Mouse (Mus musculus) olfactory bulb, adult 2 months (tissue): ENCODE data around the gene Mllt6. TPM values are rescaled to one million over a fixed set of nuclear protein-coding genes. Genes with fewer than 3 reads are reported as not detected.

ENCODE experiments used
- H3K27ac ChIP-seq: fragments of 200-500 bp; 2 replicates; pipeline ENCODE4 v1.5.1; 2012; ENCODE audit warnings: low read depth, low read length; ENCODE audit not compliant: insufficient read depth
- H3K4me1 ChIP-seq: fragments of 200-500 bp; 2 replicates; pipeline ENCODE4 v1.6.1; 2012; ENCODE audit warnings: low read length; ENCODE audit not compliant: control insufficient read depth, insufficient read depth
- H3K4me3 ChIP-seq: fragments of 200-500 bp; 2 replicates; pipeline ENCODE4 v1.5.1; 2012; ENCODE audit warnings: mild to moderate bottlenecking, low read depth, low read length, moderate library complexity; ENCODE audit not compliant: insufficient read depth
- CTCF ChIP-seq: fragments of 200-500 bp; IDR thresholded peaks from 2 replicates; pipeline ENCODE4 v1.5.1; 2012; ENCODE audit warnings: low read depth, mild to moderate bottlenecking, low read length, moderate library complexity; ENCODE audit not compliant: insufficient read depth
- POLR2A ChIP-seq: fragments of 200-500 bp; IDR thresholded peaks from 2 replicates; pipeline ENCODE4 v1.6.1; 2012; ENCODE audit warnings: mild to moderate bottlenecking, low read depth, low read length, moderate library complexity; ENCODE audit not compliant: insufficient read depth
- WGBS: fragments of 180-500 bp; shearing (Covaris S2); methylation state at CpG from one replicate; pipeline ENCODE4 v1.1.7; 2018; 5-methylcytosine and 5-hydroxymethylcytosine counted together
- polyA plus RNA-seq: library from polyadenylated mRNA; stranded (reverse); fragments of >200 nt; gene quantifications from 2 replicates; pipeline ENCODE4 v1.2.4, GENCODE M21; 2012; ENCODE audit warnings: low replicate concordance; ENCODE audit not compliant: missing spikeins, insufficient read depth, insufficient read length

The Mllt6 gene
- polyA plus RNA-seq, 1 experiment: 69.4 TPM

DNA sequence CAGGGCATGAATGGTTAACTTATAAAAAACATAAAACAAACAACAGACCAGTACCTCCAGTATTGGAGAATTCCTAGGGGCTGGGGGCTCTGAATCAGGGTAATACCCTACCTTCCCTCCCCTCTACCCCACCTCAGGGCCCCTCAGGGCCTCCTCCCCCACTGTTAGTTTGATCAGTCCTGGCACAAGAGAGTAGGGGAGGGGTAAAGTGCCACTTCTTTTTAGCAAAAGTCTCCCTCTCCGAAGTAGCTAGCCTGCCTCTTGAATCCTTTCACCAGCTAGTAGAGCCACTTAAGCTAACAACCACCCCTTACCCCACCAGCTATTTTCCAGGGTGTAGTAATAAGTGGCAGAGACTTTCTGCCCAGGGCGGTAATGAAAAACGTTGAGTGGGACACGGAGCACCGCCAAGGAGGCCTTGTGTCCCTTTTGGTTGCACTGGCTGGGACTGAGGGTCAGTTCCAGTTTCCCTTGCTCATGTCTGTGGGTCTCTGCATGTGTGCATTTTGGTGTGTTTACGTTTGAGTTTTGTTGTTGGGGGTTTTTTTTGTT lies 19.4 kb downstream of the Mllt6 start:
- no peak for TF ChIP-seq POLR2A
- TF ChIP-seq CTCF: no peak
- peaks cover 24% of the 10 kb centered on the region for H3K4me1 ChIP-seq
- WGBS: 72% methylated on average over 6 of the region's 6 CpGs
- H3K4me3 ChIP-seq: no peak overlapping the region
- no peak overlapping the region for H3K27ac ChIP-seq

DNA sequence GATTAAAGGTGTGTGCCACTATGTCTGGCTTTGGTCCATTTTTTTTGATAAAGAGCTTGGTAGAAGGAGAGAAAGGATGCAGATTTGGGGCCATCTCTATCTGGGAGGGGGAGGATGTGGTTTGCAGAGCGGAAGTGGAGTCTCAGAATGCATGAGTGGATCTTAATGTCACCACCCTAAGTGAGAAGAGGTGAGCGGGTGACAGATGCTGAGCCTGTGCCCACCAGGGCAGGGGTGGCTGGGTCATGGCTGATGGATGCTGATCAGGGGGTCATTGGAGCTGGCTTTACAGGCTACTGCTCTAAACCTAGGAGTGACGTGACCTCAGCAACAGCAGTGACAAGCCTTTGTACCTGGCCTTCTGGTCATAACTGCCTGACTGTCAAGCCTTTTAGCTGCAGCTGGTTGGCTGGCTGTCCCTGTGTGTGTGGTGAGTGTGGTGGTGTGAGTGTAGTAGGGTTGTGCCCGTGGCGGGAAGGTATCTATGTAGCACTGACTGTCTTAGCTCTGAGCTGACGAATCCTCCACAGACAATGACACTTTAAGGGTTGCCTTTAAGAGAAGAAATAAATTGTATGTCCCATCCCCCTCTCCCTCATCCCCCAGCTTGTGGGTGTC lies 21.0 kb downstream of the Mllt6 start:
- TF ChIP-seq POLR2A (no peak), CTCF (no peak)
- H3K4me3 ChIP-seq: no peak overlapping the region
- WGBS: 94% methylated on average over 6 of the region's 6 CpGs
- H3K4me1 ChIP-seq: peaks cover 15% of the 10 kb centered on the region
- H3K27ac ChIP-seq: no peak overlapping the region

- H3K27ac ChIP-seq: no peak overlapping the region
- peaks cover 16% of the 10 kb centered on the region for H3K4me1 ChIP-seq
- no peak for TF ChIP-seq CTCF
- TF ChIP-seq POLR2A: no peak
- WGBS: 62% methylated on average over 7 of the region's 7 CpGs
- no peak overlapping the region for H3K4me3 ChIP-seq
These were observed 21.6 kb downstream of the Mllt6 start for GRCm38 (mm10) chr11:97684766-97685165.

GRCm38 (mm10) chr11:97685613-97686321 lies 22.6 kb downstream of the Mllt6 start, which contains the start of gene Cisd3:
Cisd3 (plus strand) TSS chr11:97685826.
- peaks cover 21% of the 10 kb centered on the region for H3K4me1 ChIP-seq
- TF ChIP-seq POLR2A (no peak), CTCF (no peak)
- whole genome bisulfite sequencing: 1% methylated on average over 42 of the region's 43 CpGs
- H3K27ac ChIP-seq: 0 out of 2 replicates have a peak within 1 kb of the TSS, but pooled peaks have one; percentile 42
- H3K4me3 ChIP-seq: peak within 1 kb of the TSS; percentile 49

DNA sequence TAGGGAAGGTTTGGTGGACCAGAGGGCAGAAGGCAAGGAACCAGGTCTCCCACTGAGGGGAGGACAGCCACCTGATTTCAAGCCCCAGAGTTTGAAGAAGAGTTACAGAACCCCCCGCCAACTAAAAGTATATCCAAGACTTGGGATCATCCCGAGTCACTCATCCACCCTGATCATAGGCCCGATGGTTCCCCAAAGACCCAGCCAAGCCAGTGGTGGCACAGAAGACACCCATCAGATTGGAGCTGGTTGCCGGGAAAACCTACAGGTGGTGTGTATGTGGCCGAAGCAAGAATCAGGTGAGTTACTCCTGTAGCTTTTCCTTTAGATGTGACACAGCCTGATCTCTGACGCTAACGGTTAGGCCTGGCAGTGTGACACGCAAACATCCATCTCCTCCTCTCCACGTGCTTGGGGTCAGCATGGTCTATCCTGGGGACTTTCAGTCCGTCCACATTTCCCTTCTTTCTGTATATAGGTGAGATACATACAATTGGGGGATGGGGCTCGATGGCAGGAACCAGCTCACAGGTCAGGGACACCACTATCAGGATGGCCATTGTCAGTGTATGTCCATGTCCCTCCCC lies 23.2 kb downstream of the Mllt6 start:
- TF ChIP-seq POLR2A (no peak), CTCF (no peak)
- WGBS: 82% methylated on average over 11 of the region's 11 CpGs
- peaks cover 21% of the 10 kb centered on the region for H3K4me1 ChIP-seq
- H3K27ac ChIP-seq: no peak overlapping the region
- H3K4me3 ChIP-seq: peak overlapping the region; percentile 49; the same call in 1 of the 2 replicates

GRCm38 (mm10) chr11:97687061-97687460 lies 23.8 kb downstream of the Mllt6 start:
- H3K4me3 ChIP-seq: no peak overlapping the region
- H3K27ac ChIP-seq: no peak overlapping the region
- peaks cover 21% of the 10 kb centered on the region for H3K4me1 ChIP-seq
- WGBS: 90% methylated on average over 3 of the region's 3 CpGs
- TF ChIP-seq POLR2A: no peak
- TF ChIP-seq CTCF: no peak

- peak; percentile 98 for TF ChIP-seq CTCF
- TF ChIP-seq POLR2A: no peak
- Histone ChIP-seq H3K4me1 (peaks cover 19% of the 10 kb centered on the region), H3K4me3 (no peak overlapping the region), H3K27ac (no peak overlapping the region)
- 20% methylated on average over 10 of the region's 10 CpGs for WGBS
These were observed 26.6 kb downstream of the Mllt6 start for GRCm38 (mm10) chr11:97689861-97690260.

DNA sequence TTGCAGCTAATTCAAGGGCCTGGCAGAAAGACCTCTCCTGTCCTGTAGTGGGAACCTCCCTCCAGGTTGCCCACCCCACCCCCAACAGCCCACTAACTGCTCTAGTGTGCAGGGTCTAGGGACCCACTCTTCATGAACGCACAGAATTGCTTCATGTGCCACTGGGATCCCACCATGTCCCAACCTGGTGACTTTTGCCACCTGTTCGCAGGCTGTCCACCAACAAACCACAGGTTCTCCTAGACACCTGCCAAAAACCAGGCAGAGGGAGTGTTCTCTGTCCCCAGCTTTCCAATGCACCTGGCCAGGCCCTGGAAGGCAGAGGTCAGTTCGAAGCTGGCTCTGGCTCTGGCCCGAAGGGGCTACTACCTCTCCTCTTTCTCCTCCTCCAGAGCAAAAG lies 31.2 kb downstream of the Mllt6 start:
- TF ChIP-seq CTCF: no peak
- TF ChIP-seq POLR2A: no peak
- Histone ChIP-seq H3K4me3 (no peak overlapping the region), H3K27ac (no peak overlapping the region), H3K4me1 (peaks cover 40% of the 10 kb centered on the region)
- 48% methylated on average over 4 of the region's 4 CpGs for WGBS

DNA sequence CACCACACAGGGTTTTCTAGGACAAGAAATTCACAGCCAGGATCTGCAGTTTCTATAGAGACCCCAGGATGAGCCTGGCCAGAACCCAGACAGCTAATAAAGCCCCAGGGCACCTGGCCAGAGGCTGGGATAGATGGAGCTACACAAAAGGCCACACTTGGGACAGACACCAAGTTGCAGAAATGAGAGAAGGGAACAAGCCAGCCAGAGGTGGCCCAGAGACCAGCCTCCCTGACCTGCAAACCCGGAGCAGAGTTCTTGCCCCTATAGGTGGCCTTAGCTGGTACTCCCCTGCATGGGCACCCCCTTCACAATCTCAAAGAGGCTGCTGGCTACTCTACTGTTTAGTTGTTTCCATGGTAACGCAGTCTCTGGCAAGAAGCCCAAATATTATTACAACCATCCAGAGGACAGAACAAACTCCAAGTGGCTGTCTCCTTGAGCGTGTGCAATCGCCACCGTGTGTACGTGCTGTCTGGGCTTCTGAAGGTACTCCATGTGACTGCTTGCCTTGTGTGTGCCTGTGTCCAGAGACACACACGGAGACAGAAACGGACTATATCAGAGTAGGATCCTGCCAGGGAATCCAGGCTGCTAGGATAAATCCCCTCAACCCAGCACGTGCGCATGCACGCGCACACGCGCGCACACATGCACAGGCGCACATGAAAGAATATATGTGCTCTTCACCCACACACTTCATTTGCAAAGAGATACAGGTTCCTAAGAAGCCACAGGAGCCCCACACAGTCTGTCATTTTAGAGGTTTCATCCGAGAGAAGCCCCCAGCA lies 31.9 kb downstream of the Mllt6 start:
- H3K4me3 ChIP-seq: no peak overlapping the region
- H3K4me1 ChIP-seq: peaks cover 36% of the 10 kb centered on the region
- H3K27ac ChIP-seq: no peak overlapping the region
- TF ChIP-seq CTCF (no peak), POLR2A (no peak)
- WGBS: 26% methylated on average over 17 of the region's 17 CpGs
